Mouse (Mus musculus): ENCODE measurements around the gene Prkca. TPM values are rescaled to one million over a fixed set of nuclear protein-coding genes. Genes with fewer than 3 reads are reported as not detected.

Prkca gene
- polyA plus RNA-seq, 1 experiment, result 2.8 TPM

GRCm38 (mm10) chr11:107957566-107958350 lies 386.0 kb downstream of the Prkca start:
- no peaks in the 10 kb centered on the region for H3K9me3 ChIP-seq (replicated peaks; ENCODE audit: control insufficient read depth, insufficient read depth, low read length, poor library complexity, severe bottlenecking)
- H3K4me1 ChIP-seq (ENCODE audit: control insufficient read depth, insufficient read depth, low read length), result no peaks in the 10 kb centered on the region
- no peak for TF ChIP-seq CTCF (IDR thresholded peaks at IDR 0.05; ENCODE audit: low read depth, low read length)
- TF ChIP-seq POLR2A (IDR thresholded peaks at IDR 0.05; ENCODE audit: insufficient read depth, low read length), result no peak
- no peak for TF ChIP-seq EP300 (IDR thresholded peaks at IDR 0.05; ENCODE audit: insufficient read depth, low read depth, low read length)
- no peak overlapping the region for H3K4me3 ChIP-seq (ENCODE audit: low read depth, low read length)
- H3K27me3 ChIP-seq (ENCODE audit: control insufficient read depth, insufficient read depth, low read length, poor library complexity, severe bottlenecking), result no peaks in the 10 kb centered on the region
- no peak overlapping the region for H3K27ac ChIP-seq (ENCODE audit: insufficient read depth, low read length)
- H3K36me3 ChIP-seq (ENCODE audit: control insufficient read depth, insufficient read depth, low read length, poor library complexity, severe bottlenecking), result no peaks in the 10 kb centered on the region
- no peak overlapping the region for H3K9ac ChIP-seq (ENCODE audit: low read depth, poor library complexity, severe bottlenecking)

- TF ChIP-seq EP300 (IDR thresholded peaks at IDR 0.05; ENCODE audit: insufficient read depth, low read depth, low read length), result no peak
- TF ChIP-seq CTCF (IDR thresholded peaks at IDR 0.05; ENCODE audit: low read depth, low read length), result no peak
- no peak for TF ChIP-seq POLR2A (IDR thresholded peaks at IDR 0.05; ENCODE audit: insufficient read depth, low read length)
- no peaks in the 10 kb centered on the region for H3K27me3 ChIP-seq (ENCODE audit: control insufficient read depth, insufficient read depth, low read length, poor library complexity, severe bottlenecking)
- no peak overlapping the region for H3K9ac ChIP-seq (ENCODE audit: low read depth, poor library complexity, severe bottlenecking)
- no peak overlapping the region for H3K4me3 ChIP-seq (ENCODE audit: low read depth, low read length)
- no peaks in the 10 kb centered on the region for H3K4me1 ChIP-seq (ENCODE audit: control insufficient read depth, insufficient read depth, low read length)
- H3K27ac ChIP-seq (ENCODE audit: insufficient read depth, low read length), result no peak overlapping the region
- no peaks in the 10 kb centered on the region for H3K9me3 ChIP-seq (replicated peaks; ENCODE audit: control insufficient read depth, insufficient read depth, low read length, poor library complexity, severe bottlenecking)
- H3K36me3 ChIP-seq (ENCODE audit: control insufficient read depth, insufficient read depth, low read length, poor library complexity, severe bottlenecking), result no peaks in the 10 kb centered on the region
Measured at GRCm38 (mm10) chr11:107955191-107956062, 388.3 kb downstream of the Prkca start.

GRCm38 (mm10) chr11:107951431-107951830 lies 392.3 kb downstream of the Prkca start:
- H3K27ac ChIP-seq (ENCODE audit: insufficient read depth, low read length), result no peak overlapping the region
- H3K36me3 ChIP-seq (ENCODE audit: control insufficient read depth, insufficient read depth, low read length, poor library complexity, severe bottlenecking), result no peaks in the 10 kb centered on the region
- H3K27me3 ChIP-seq (ENCODE audit: control insufficient read depth, insufficient read depth, low read length, poor library complexity, severe bottlenecking), result no peaks in the 10 kb centered on the region
- H3K4me3 ChIP-seq (ENCODE audit: low read depth, low read length), result no peak overlapping the region
- no peak for TF ChIP-seq CTCF (IDR thresholded peaks at IDR 0.05; ENCODE audit: low read depth, low read length)
- no peak for TF ChIP-seq EP300 (IDR thresholded peaks at IDR 0.05; ENCODE audit: insufficient read depth, low read depth, low read length)
- no peak for TF ChIP-seq POLR2A (IDR thresholded peaks at IDR 0.05; ENCODE audit: insufficient read depth, low read length)
- H3K4me1 ChIP-seq (ENCODE audit: control insufficient read depth, insufficient read depth, low read length), result no peaks in the 10 kb centered on the region
- H3K9me3 ChIP-seq (replicated peaks; ENCODE audit: control insufficient read depth, insufficient read depth, low read length, poor library complexity, severe bottlenecking), result no peaks in the 10 kb centered on the region
- H3K9ac ChIP-seq (ENCODE audit: low read depth, poor library complexity, severe bottlenecking), result no peak overlapping the region

- H3K27ac ChIP-seq (ENCODE audit: insufficient read depth, low read length), result no peak overlapping the region
- no peaks in the 10 kb centered on the region for H3K4me1 ChIP-seq (ENCODE audit: control insufficient read depth, insufficient read depth, low read length)
- H3K9me3 ChIP-seq (replicated peaks; ENCODE audit: control insufficient read depth, insufficient read depth, low read length, poor library complexity, severe bottlenecking), result no peaks in the 10 kb centered on the region
- no peak overlapping the region for H3K9ac ChIP-seq (ENCODE audit: low read depth, poor library complexity, severe bottlenecking)
- H3K4me3 ChIP-seq (ENCODE audit: low read depth, low read length), result no peak overlapping the region
- no peaks in the 10 kb centered on the region for H3K27me3 ChIP-seq (ENCODE audit: control insufficient read depth, insufficient read depth, low read length, poor library complexity, severe bottlenecking)
- no peaks in the 10 kb centered on the region for H3K36me3 ChIP-seq (ENCODE audit: control insufficient read depth, insufficient read depth, low read length, poor library complexity, severe bottlenecking)
- TF ChIP-seq EP300 (IDR thresholded peaks at IDR 0.05; ENCODE audit: insufficient read depth, low read depth, low read length) (no peak), POLR2A (IDR thresholded peaks at IDR 0.05; ENCODE audit: insufficient read depth, low read length) (no peak), CTCF (IDR thresholded peaks at IDR 0.05; ENCODE audit: low read depth, low read length) (no peak)
Measured at GRCm38 (mm10) chr11:107950658-107951057, 393.1 kb downstream of the Prkca start.

- Histone ChIP-seq H3K4me1 (ENCODE audit: control insufficient read depth, insufficient read depth, low read length) (no peaks in the 10 kb centered on the region), H3K36me3 (ENCODE audit: control insufficient read depth, insufficient read depth, low read length, poor library complexity, severe bottlenecking) (no peaks in the 10 kb centered on the region), H3K9me3 (replicated peaks; ENCODE audit: control insufficient read depth, insufficient read depth, low read length, poor library complexity, severe bottlenecking) (no peaks in the 10 kb centered on the region), H3K4me3 (ENCODE audit: low read depth, low read length) (no peak overlapping the region), H3K27ac (ENCODE audit: insufficient read depth, low read length) (no peak overlapping the region), H3K27me3 (ENCODE audit: control insufficient read depth, insufficient read depth, low read length, poor library complexity, severe bottlenecking) (no peaks in the 10 kb centered on the region), H3K9ac (ENCODE audit: low read depth, poor library complexity, severe bottlenecking) (no peak overlapping the region)
- no peak for TF ChIP-seq POLR2A (IDR thresholded peaks at IDR 0.05; ENCODE audit: insufficient read depth, low read length)
- TF ChIP-seq CTCF (IDR thresholded peaks at IDR 0.05; ENCODE audit: low read depth, low read length), result no peak
- no peak for TF ChIP-seq EP300 (IDR thresholded peaks at IDR 0.05; ENCODE audit: insufficient read depth, low read depth, low read length)
Measured at GRCm38 (mm10) chr11:107950211-107950610, 393.5 kb downstream of the Prkca start.
